Mouse (Mus musculus): Measurements from ENCODE around the gene Akap6.

GRCm38 (mm10) chr12:52851221-52851620 is 152.0 kb downstream of the Akap6 start:
- no peak for TF ChIP-seq POLR2A (IDR thresholded peaks at IDR 0.05; ENCODE audit: borderline replicate concordance, extremely low read depth, insufficient read depth, insufficient read length, poor library complexity, severe bottlenecking)
- no peak for TF ChIP-seq CTCF (IDR thresholded peaks at IDR 0.05; ENCODE audit: borderline replicate concordance, extremely low read depth, insufficient read depth, insufficient read length)
